Mouse (Mus musculus) embryonic facial prominence, embryonic 15.5 days (tissue): ENCODE measurements at regions not wholly inside any gene's neighbourhood (a gene's known extent, or its start where the extent isn't known, plus 50 kb on each side); places are given as distances from the start of the nearest gene placed in this dataset.
A peak's percentile ranks its signal among the peaks of the same experiment; 100 is the strongest.

Source experiments
- ATAC-seq: fragments of 200-750 bp; cut with Nextera tagmentation; 2 replicates; pipeline ENCODE4 v1.8.0; 2017; ENCODE audit warnings: low read depth, moderate TSS enrichment; ENCODE audit not compliant: insufficient number of reproducible peaks, low FRiP score, low TSS enrichment
- H3K27ac ChIP-seq: fragments of 300-500 bp; sonication (generic); replicated peaks from 2 replicates; pipeline ENCODE4 v1.5.1; 2015; ENCODE audit warnings: mild to moderate bottlenecking, inconsistent platforms
- H3K27me3 ChIP-seq: fragments of 300-500 bp; sonication (generic); 2 replicates; pipeline ENCODE4 v1.6.1; 2015; ENCODE audit warnings: inconsistent platforms
- H3K36me3 ChIP-seq: fragments of 300-500 bp; sonication (generic); 2 replicates; pipeline ENCODE4 v1.6.1; 2015; ENCODE audit warnings: mild to moderate bottlenecking, inconsistent platforms
- H3K4me1 ChIP-seq: fragments of 300-500 bp; sonication (generic); 2 replicates; pipeline ENCODE4 v1.6.1; 2015; ENCODE audit warnings: inconsistent platforms
- H3K4me2 ChIP-seq: fragments of 300-500 bp; sonication (generic); replicated peaks from 2 replicates; pipeline ENCODE4 v1.6.1; 2015; ENCODE audit warnings: mild to moderate bottlenecking, inconsistent platforms
- H3K4me3 ChIP-seq: fragments of 300-500 bp; sonication (generic); replicated peaks from 2 replicates; pipeline ENCODE4 v1.5.1; 2015; ENCODE audit warnings: mild to moderate bottlenecking, inconsistent platforms
- H3K9ac ChIP-seq: fragments of 300-500 bp; sonication (generic); 2 replicates; pipeline ENCODE4 v1.6.1; 2015; ENCODE audit warnings: inconsistent platforms
- H3K9me3 ChIP-seq: fragments of 300-500 bp; sonication (generic); replicated peaks from 2 replicates; pipeline ENCODE4 v1.6.1; 2016; ENCODE audit warnings: inconsistent platforms
- WGBS: fragments of 180-500 bp; shearing (Covaris S2); methylation state at CpG from one replicate; pipeline ENCODE4 v1.1.7; 2015; 5-methylcytosine and 5-hydroxymethylcytosine counted together

DNA sequence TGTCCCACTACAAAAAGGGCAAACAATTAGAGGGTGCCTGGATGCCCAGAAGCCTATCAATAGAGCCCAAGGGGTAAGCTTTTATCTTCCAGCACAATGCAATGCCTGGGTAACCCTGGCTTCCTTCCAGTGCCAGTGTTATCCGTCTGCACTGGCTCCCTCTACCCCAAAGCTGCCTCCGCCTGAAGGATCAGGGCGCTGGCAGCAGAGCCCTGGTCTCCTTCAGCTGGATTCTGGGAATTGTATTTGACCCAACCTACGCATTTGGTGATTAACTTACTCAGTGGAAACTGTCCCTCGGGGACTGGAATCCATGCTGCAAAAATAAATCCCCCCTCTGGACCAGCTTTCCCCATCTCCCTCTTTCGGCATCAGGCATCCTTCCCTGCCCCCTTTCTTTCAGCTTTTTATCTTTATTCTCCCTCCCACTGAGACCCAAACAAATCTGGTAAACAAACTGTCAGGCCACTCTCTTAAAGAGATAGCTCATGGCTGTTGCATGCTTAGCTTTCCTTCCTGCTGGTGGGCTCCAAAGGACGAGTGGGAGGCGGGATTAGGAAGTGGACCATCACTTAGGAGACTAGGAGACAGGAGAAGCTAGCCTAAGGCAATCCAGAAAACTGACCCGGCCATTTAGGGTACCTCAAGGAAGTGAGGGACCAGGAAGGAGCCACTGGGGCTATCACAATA is 111.5 kb upstream of the Haao start:
- Histone ChIP-seq H3K27me3 (no peaks in the 10 kb centered on the region), H3K9ac (no peak overlapping the region), H3K4me3 (no peak overlapping the region), H3K9me3 (no peaks in the 10 kb centered on the region), H3K4me1 (peaks cover 76% of the 10 kb centered on the region), H3K36me3 (no peaks in the 10 kb centered on the region), H3K27ac (peak overlapping the region; percentile 23), H3K4me2 (no peak overlapping the region)
- WGBS: 47% methylated on average over 9 of the region's 9 CpGs
- no peak for ATAC-seq

DNA sequence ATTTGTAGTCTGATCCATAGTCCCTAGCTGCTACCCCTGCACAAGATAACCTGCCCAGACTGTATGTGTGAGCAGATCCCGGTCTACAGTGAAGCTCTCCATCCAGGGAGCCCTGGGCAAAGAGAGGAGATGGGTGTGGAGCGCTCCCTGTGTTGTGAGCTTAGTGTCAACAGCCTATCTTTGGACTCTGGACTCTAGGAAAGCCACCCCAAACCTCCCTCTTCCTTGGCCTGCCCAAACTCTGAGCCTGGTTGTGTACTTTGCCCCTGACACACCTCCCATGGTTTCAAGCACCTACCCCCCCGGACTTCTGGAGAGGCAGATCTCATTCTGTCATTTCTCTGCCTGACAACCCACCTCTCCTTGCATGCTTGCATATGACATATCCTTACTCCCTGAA is 110.9 kb upstream of the Haao start:
- no peak for ATAC-seq

DNA sequence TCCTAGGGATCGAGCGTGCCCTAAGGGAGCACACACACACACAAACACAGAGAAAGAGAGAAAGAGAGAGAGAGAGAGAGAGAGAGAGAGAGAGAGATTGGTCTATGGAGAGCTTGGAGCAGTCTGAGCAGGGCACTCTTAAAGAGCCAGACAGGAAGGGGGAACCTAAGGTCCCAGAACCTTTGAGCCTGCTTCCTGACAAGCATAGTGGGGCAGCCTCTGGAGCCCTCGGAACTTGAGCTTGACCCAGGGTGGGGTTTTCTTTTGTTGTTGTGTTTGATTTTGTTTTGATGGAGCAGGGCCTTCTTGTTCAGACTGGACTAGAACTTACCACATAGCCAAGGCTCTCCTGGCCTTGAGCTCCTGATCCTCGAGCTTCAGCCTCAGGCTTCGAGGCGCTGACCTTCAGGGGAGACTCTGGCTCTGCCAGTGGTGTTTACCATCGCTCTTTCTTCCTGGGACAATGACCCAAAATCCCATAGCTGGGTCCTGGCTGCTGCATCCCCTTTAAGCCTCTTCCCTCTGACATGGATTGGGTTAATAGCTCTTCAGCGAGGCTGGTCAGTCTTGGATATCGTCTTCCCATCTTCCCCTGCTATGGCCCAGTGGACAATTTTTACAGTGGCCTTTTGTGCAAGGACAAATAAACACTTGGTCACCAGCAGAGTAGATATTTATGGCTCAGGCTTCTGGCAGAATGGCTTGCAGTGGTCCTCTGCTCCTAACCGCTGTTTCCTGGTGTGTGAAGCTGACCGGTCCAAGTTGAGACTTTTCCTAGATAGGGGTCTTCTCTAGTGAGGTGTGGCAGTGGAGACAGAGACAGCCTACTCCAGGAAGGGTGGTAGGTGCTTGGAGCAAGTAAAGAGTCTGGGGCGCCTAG is 110.1 kb upstream of the Haao start:
- no peak for ATAC-seq
- Histone ChIP-seq H3K4me3 (no peak overlapping the region), H3K27me3 (no peaks in the 10 kb centered on the region), H3K27ac (peak overlapping the region; percentile 23; the same call in 1 of the 2 replicates), H3K36me3 (no peaks in the 10 kb centered on the region), H3K9ac (no peak overlapping the region), H3K4me1 (peaks cover 79% of the 10 kb centered on the region), H3K9me3 (no peaks in the 10 kb centered on the region), H3K4me2 (no peak overlapping the region)
- WGBS: 69% methylated on average over 10 of the region's 12 CpGs

More for the DNA sequence above, 110.9 kb upstream of the Haao start:
- H3K27ac ChIP-seq: peak overlapping the region; percentile 23
- WGBS: 86% methylated on average over 3 of the region's 3 CpGs
- H3K9ac ChIP-seq: no peak overlapping the region
- H3K4me1 ChIP-seq: peaks cover 77% of the 10 kb centered on the region
- no peaks in the 10 kb centered on the region for H3K9me3 ChIP-seq
- no peak overlapping the region for H3K4me3 ChIP-seq
- H3K36me3 ChIP-seq: no peaks in the 10 kb centered on the region
- no peaks in the 10 kb centered on the region for H3K27me3 ChIP-seq
- H3K4me2 ChIP-seq: no peak overlapping the region

DNA sequence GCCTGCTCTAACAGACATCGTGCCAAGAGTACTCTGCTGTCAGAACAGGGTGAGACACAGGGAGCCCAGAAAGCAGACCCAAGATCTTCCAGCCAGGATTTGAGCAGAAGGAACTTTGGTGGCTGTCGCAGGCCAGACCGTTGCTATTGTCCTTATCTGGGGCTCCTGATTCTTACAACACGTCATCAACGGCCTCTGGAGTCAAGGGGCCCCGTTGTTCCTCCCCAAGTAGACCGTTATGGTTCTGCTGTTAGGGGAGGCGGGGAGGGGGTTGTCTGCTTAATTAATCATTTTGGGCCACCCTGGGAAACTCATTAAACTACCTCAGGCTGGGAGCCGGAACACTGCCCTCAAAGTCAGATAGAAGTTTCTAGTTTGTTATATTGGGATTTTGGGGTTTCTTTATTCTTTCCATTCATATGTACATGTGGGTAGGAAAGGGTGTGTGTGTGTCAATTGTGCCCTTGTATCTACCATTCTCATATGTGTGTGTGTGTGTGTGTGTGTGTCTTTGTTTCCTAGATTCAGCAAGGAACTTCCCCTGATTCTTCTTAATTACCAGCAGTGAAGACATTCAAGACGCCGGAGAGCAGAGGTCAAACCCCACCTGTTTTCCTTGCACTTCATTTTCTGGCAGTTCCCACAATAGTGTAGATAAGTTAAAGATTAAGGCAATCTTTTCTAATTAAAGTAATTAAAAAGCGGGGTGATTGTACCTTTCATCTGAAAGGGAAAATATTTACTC is 109.2 kb upstream of the Haao start:
- Histone ChIP-seq H3K4me3 (no peak overlapping the region), H3K4me1 (peaks cover 70% of the 10 kb centered on the region), H3K27me3 (no peaks in the 10 kb centered on the region), H3K9ac (no peak overlapping the region), H3K36me3 (no peaks in the 10 kb centered on the region), H3K9me3 (no peaks in the 10 kb centered on the region), H3K27ac (peak overlapping the region; percentile 91), H3K4me2 (no peak overlapping the region)
- 66% methylated on average over 12 of the region's 12 CpGs for WGBS
- ATAC-seq: no peak

DNA sequence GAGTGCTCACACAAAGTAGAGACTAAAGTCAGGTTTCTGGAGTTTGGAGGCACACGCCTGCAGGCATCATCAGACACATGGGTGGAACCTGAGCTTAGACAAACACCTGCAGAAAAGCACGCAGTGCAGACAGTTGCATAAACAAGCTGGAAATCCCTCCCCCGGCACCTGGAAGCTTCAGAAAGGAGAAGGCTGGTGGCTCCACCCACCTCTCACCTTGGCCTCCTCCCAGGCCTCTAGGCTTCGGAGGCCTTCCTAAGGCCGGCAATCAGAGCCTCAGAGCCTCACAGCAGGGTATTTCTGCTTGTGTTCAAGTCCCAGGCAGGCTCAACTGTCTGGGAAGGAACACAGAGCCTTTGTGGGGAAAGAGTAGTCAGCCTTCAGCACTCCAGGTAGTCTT is 108.2 kb upstream of the Haao start:
- Histone ChIP-seq H3K4me3 (no peak overlapping the region), H3K9me3 (no peaks in the 10 kb centered on the region), H3K36me3 (no peaks in the 10 kb centered on the region), H3K9ac (no peak overlapping the region), H3K27me3 (no peaks in the 10 kb centered on the region), H3K4me2 (no peak overlapping the region), H3K27ac (peak overlapping the region; percentile 91), H3K4me1 (peaks cover 70% of the 10 kb centered on the region)
- ATAC-seq: peak; percentile 30
- 48% methylated on average over 5 of the region's 5 CpGs for WGBS

DNA sequence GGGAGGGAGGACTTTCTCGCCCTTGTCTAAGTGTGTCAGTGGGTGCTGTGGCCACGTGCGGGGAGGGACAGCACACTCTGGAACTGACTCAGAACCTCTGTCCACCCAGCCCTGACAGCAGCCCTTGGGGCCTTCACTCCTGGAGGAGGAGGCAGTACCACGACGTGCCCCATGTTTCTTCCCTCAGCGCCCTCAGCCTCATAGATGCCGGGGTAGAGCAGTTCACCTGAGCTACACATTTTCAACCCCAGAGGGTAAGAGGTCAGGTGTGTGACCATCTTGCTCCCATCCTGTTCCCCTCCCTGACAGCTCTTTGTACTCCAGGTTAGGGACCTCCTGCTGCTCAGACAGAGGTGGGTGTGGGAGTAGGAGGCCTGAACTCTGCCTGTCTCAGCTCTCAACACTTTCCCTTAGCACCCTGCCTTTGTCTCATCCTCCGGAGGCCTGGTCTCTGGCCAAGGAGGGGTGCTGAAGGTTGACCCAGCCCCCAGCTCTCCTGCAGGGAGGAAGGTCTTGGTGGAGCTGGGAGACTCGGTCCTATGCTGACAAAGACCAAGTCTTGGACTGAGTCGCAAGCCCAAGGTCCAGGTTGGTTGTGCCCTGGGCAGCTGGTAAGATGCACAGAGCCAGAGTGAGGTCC is 107.4 kb upstream of the Haao start:
- Histone ChIP-seq H3K27ac (peak overlapping the region; percentile 91), H3K4me2 (no peak overlapping the region), H3K4me3 (no peak overlapping the region), H3K4me1 (peaks cover 71% of the 10 kb centered on the region), H3K9ac (no peak overlapping the region), H3K36me3 (no peaks in the 10 kb centered on the region), H3K27me3 (no peaks in the 10 kb centered on the region), H3K9me3 (no peaks in the 10 kb centered on the region)
- no peak for ATAC-seq
- WGBS: 52% methylated on average over 10 of the region's 10 CpGs

DNA sequence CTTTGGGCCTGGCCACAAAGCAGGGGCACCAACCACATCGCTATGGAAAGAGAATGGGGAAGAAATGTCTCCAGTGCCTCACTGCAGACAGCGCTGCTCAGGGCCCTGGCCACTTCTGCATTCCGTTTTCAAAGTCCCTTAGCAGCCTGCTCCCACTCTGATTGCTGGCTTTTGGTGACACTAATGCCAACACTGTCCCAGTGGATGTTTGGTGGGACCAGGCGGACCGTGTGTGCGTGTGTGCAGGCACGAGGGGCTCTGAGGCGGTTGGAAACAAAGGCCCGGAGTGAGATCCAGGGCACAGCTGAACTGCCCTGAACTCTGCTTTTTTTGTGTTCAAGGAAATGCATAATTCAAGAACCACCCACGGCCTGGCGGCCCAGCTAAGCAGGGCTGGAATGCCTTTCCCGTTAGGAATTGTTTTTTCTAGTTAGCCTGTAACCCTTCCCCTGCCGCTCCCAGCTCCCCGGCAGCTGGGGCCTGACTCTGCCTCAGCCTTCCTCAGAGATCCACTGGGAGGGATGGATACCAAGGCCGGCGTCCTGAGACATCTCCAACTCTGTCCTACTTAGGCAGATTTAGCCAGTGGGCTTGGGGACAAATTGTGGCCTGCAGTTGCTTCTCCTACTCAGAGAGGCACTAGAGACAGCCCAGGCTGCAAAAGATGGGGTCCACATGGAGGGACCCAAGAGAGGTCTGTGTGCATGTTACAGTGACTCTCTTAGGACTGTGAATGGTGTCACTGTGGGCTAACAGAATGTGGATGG is 106.7 kb upstream of the Haao start:
- H3K4me2 ChIP-seq: no peak overlapping the region
- peak; percentile 52; the same call in 1 of the 2 replicates for ATAC-seq
- no peaks in the 10 kb centered on the region for H3K36me3 ChIP-seq

DNA sequence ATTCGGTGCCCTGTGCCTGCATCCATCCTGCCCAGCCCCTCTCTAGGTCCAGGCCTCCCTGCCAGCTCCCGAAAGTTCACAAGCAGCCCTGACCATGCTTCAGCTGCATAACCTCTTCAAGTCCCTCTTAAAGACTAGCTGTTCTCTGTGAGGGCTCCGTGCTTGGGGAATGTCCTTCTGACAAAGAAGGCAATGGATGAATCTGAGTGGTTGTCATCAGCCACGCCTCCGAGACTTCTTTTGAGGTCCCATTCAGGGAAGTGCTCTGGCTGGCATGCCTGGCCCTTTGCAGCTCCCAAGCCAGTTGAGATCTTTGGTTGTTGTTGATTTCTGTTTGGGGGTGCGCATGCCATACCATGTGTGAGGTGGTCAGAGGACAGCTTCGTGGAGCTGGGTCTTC is 105.9 kb upstream of the Haao start:
- 52% methylated on average over 7 of the region's 7 CpGs for WGBS
- H3K27me3 ChIP-seq: no peaks in the 10 kb centered on the region
- H3K9ac ChIP-seq: no peak overlapping the region
- no peak for ATAC-seq
- peaks cover 63% of the 10 kb centered on the region for H3K4me1 ChIP-seq
- H3K4me3 ChIP-seq: no peak overlapping the region
- no peaks in the 10 kb centered on the region for H3K9me3 ChIP-seq
- H3K36me3 ChIP-seq: no peaks in the 10 kb centered on the region
- no peak overlapping the region for H3K4me2 ChIP-seq
- H3K27ac ChIP-seq: peak overlapping the region; percentile 91

More for the DNA sequence above, 106.7 kb upstream of the Haao start:
- H3K27me3 ChIP-seq: no peaks in the 10 kb centered on the region
- no peak overlapping the region for H3K4me3 ChIP-seq
- H3K9ac ChIP-seq: no peak overlapping the region
- peaks cover 70% of the 10 kb centered on the region for H3K4me1 ChIP-seq
- peak overlapping the region; percentile 91 for H3K27ac ChIP-seq
- H3K9me3 ChIP-seq: no peaks in the 10 kb centered on the region
- WGBS: 16% methylated on average over 16 of the region's 16 CpGs

DNA sequence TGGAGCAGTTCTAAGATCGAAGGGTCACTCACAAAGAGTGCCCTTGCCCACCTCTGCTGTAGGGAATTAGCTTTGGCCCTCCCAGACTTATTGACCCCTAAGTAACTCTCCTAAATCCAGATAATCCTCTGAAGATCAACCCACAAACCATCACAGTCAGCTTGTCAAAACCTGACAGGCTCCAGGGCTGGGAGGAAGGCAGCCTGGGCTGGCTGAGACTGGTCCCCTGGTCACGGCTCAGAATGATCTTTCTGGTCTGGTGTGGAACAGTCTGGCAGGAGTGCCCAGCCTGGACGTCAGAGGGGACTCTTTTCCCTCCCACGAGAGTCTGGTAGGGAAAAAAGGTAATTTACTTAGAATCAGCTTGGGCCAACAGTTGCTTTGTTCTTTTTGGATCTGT is 99.0 kb upstream of the Haao start:
- ATAC-seq: no peak
- whole genome bisulfite sequencing: 30% methylated on average over 4 of the region's 4 CpGs

DNA sequence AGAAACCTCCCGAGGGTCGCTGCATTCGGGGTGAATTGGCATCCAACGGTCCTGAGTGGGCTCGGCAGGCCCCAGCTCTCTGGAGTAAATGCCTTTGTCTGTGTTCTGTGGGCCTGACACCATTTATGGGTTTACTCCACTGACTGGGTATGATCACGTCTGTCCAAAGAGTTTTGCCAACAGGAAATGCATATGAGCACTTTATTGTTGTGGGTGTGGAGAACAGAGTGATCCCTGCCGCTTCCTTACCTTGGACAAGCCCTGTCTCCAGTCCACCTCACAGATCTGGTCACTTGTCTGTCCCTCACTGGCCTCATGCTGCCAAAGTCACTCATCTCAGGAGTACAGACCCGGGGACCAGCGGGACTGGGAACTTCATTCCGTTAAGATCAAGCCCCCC is 91.6 kb upstream of the Haao start:
- no peaks in the 10 kb centered on the region for H3K36me3 ChIP-seq
- no peak overlapping the region for H3K9ac ChIP-seq
- H3K4me1 ChIP-seq: peaks cover 30% of the 10 kb centered on the region
- WGBS: 83% methylated on average over 10 of the region's 10 CpGs
- H3K4me2 ChIP-seq: no peak overlapping the region
- H3K27me3 ChIP-seq: no peaks in the 10 kb centered on the region
- no peaks in the 10 kb centered on the region for H3K9me3 ChIP-seq
- ATAC-seq: no peak
- peak overlapping the region; percentile 44; the same call in 1 of the 2 replicates for H3K27ac ChIP-seq
- H3K4me3 ChIP-seq: no peak overlapping the region

More for the DNA sequence above, 99.0 kb upstream of the Haao start:
- no peak overlapping the region for H3K4me2 ChIP-seq
- H3K4me3 ChIP-seq: no peak overlapping the region
- H3K9me3 ChIP-seq: no peaks in the 10 kb centered on the region
- H3K9ac ChIP-seq: no peak overlapping the region
- H3K27me3 ChIP-seq: no peaks in the 10 kb centered on the region
- no peaks in the 10 kb centered on the region for H3K36me3 ChIP-seq
- H3K27ac ChIP-seq: 0 out of 2 replicates have a peak overlapping the region, but pooled peaks have one; percentile 2
- H3K4me1 ChIP-seq: peaks cover 25% of the 10 kb centered on the region
